Mouse (Mus musculus): ENCODE data around the gene Arf5.

Arf5 gene

DNA sequence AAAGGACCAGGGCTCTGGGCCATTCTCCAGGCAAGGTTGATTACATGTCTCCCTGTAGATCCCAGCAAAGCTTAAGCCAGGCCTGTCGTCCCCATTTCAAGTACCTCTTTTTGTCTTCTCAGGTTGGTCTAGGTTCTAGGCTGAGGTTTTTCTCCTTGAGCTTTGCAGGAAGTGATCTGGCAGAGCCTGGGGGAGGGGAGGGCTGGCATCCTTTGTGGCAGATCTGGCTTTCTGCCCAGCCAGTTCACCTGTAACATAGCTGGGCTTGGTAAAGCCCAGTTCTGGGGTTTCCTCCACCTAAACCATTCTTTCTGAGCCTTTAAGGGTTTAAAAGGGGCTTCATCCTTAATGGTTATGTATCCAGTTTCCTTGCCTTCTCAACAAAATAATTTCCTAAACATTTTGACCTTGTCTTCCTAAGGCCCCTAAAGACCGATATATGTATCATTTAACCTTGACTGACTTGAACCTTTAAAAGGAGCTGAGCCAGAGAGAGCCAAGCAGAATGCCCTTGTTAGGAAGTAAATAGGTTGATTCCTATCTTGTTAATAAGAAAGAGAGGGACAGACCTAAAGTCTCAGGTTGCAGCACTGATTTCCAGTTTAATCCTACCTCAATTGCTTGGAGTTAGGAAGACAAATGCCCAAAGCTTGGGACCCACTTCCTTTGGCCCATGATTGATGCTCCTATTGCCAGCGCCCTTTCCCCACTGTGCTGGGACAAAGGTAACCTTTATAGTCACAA, 3.9 kb downstream of the Arf5 start, which contains the start of gene Fscn3:
Fscn3 (plus strand) TSS at position 694 of the 744 bp plus-strand sequence.
- DNase-seq (ENCODE audit: low read depth, low spot score) = no peak

DNA sequence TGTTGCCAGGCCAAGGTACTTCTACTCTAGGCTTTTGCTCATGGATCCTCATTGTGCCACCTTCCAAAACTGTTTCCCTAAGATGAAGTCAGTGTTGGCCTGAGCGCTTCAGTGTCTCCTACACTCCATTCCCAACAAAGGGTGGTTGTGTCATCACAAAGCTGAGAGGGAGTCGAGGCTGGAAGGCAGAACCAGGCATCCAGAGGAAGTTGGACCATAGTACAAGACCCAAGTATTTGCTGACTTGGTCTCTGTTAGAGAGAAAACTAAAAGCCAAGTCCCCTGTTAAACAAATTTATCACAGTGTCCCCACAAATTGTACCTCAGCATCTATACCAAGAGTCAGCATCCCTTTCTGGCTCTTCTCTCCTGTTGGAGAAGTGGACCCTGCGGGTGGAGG, 4.9 kb downstream of the Arf5 start, which contains the start of gene Gcc1:
Gcc1 (minus strand) TSS at position 101 of the 400 bp plus-strand sequence.
- no peak for DNase-seq (ENCODE audit: low read depth, low spot score)

- DNase-seq (ENCODE audit: low read depth, low spot score) = no peak
Measured at GRCm38 (mm10) chr6:28429870-28430269, 6.5 kb downstream of the Arf5 start.

DNA sequence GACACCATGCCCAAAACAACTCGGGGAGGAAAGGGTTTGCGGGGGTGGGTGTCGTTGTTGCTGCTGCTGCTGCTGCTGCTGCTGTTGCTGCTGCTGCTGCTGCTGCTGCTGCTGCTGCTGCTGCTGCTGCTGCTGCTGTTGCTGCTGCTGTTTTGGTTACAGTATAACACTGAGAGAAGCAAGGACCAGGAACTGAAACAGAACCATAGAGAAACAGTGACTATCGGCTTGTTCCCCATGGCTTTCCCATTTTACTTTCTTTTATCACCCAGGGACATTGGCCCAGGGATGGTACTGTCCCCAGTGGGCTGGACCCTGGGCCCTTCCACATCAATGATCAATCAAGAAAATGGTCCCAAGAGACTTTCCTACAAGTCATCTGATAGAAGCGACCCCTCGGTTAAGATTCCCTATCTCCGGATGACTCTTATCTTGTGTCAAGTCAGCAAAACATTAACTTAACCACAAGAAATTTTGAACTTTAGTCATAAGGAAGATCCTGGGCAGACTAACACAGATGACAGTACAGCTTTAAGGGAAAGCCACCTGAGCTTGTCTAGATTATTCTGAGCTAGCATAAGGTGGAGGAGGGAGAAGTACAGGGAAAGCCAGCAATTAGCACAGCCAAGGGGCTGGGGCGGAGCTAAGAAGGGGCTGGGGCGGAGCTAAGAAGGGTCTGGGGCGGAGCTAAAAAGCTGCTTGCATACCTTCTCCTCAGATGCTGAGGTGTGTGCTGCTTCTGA, 7.6 kb downstream of the Arf5 start:
- no peak for DNase-seq (ENCODE audit: low read depth, low spot score)

- no peak for DNase-seq (ENCODE audit: low read depth, low spot score)
Measured at GRCm38 (mm10) chr6:28431538-28431855, 8.1 kb downstream of the Arf5 start.

DNA sequence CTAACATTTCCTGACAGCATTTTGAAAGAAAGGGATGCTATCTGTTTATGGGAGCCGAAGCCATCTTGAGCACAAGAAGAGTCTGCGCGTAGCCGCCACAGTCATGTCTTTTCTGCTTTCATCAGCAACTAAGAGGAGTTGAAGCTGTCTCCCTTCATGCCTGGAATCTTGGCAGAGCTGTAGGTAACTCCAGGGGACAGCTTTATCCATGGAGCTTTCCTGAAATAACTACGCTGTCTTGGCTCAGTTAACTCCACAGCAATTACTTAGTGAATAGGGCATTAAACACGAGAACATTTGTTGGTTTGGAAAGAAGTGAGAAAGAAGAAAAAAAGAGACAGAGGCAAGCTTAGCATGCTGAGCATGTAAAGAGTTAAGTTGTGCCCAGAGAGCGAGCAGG, 24.6 kb downstream of the Arf5 start:
- no peak for DNase-seq (ENCODE audit: low read depth, low spot score)

DNA sequence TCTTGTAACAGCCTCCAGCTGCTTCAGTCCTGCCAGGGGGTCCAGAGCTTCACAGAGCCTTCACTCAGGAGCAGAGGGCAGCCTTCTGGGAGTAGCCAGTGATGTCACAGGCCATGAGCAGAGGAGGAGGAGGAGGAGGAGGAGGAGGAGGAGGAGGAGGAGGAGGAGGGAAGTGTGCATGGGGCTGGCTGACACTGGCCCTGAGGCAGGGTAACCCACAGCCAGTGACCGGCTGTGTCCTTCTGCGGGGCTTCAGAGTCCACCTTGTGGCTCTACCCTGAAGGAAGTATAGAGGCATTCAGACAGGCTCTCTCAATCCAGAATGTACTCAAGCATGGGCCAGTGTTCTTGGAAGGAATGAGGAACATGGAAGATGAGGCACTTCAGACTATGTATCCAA, 25.9 kb downstream of the Arf5 start, which contains the start of gene Pax4:
Pax4 (minus strand) TSS at position 101 of the 400 bp plus-strand sequence.
- no peak for DNase-seq (ENCODE audit: low read depth, low spot score)

DNA sequence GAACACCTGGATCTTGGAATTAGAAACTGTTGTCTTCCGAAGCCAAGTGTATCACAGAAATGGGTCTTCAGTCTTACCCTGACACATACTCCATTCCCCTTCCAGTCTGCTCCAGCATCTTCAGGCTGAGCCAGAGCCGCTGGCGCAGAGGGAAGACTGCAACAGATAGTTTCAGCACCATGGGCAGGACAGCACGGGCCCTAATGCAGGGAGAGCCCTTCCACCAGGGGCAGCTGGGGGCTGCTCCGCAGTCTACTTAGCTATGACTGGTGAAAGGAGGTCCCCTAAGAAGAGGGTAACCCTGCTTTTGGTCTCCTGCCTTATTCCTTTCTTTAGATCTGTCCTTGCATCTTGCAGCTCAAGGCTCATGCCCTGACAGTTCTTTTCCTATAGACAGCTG, 27.1 kb downstream of the Arf5 start:
- DNase-seq (ENCODE audit: low read depth, low spot score) = no peak

DNA sequence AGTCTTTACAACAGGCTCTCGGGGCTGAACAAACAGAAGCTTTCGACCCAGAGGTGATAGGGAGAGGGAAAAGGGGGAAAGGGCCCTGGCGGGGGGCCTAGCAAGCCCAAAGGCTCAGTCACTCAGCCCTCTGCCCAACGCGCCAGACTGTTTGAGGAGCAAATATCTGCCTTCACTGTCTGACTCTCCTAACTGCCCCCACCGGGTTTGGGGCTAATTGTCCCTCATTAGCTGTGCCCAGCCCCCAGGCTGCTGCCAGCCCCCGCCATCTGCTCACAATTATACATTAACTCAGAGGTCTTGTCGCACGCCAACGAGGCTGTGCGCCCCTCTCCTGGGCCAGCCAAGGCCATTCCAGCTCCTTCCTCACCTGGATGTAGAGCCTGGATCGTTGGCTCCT, 27.6 kb downstream of the Arf5 start:
- no peak for DNase-seq (ENCODE audit: low read depth, low spot score)

- DNase-seq (ENCODE audit: low read depth, low spot score) = no peak
Measured at GRCm38 (mm10) chr6:28459221-28459668, 35.9 kb downstream of the Arf5 start.

- no peak for DNase-seq (ENCODE audit: low read depth, low spot score)
Measured at GRCm38 (mm10) chr6:28460534-28460933, 37.2 kb downstream of the Arf5 start.

- no peak for DNase-seq (ENCODE audit: low read depth, low spot score)
Measured at GRCm38 (mm10) chr6:28464630-28465029, 41.3 kb downstream of the Arf5 start.

- DNase-seq (ENCODE audit: low read depth, low spot score) = no peak
Measured at GRCm38 (mm10) chr6:28470017-28470602, 46.8 kb downstream of the Arf5 start.

DNA sequence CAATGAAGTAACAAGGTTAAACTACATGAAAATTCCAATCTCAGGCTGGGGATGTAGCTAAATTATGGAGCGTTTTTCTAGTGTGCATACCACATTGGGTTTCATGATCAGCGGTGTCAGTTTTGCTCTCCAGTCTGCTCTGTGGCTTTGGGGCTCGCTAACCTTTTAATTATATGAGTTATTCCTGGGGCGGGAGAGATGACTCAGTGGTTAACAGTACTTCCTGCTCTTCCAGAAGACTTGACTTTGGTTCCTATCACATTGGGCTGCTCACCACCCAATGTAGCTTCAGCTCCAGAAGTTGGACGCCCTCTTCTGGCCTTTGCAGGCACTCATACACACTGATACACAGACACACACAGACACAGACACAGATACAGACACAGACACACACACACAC, 47.3 kb downstream of the Arf5 start:
- no peak for DNase-seq (ENCODE audit: low read depth, low spot score)

DNA sequence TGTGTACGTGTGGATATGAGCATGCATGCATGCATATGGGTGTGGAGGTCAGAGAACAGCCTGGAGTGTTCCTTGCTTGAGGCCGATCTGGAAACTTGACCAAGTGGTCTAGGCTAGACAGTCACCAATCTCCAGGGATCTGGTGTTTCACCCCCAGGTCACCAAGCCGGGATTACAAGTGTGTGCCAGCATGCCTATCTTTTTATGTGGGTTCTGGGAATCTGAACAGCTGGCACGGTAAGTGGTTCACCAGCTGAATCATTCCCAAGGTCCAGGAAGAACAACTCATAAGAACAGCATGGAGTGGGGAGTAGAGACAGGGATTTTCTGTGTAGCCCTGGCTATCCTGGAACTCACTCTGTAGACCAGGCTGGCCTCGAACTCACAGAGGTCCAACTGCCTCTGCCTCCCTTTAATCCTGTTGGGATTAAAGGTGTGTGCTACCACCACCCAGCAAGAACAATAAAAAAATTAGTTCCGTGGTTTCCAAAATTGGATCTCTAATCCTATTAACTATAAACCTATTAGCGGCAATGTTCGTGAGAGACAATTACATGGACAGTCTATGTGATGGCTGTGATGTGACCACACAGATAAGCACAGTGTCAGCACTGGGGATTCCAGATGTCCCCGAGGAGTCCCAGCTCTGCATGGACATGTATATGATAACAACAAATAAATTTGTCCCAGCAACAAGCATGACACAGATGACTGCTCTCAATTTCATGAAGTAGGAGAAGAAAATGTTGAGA, 48.1 kb downstream of the Arf5 start:
- DNase-seq (ENCODE audit: low read depth, low spot score) = no peak

GRCm38 (mm10) chr6:28474211-28474610, 50.9 kb downstream of the Arf5 start:
- DNase-seq (ENCODE audit: low read depth, low spot score) = no peak

GRCm38 (mm10) chr6:28474839-28475238, 51.5 kb downstream of the Arf5 start, which contains the start of gene Snd1:
Snd1 (plus strand) TSS chr6:28475139.
- DNase-seq (ENCODE audit: low read depth, low spot score) = no peak

All from telencephalon, adult 2 months (tissue).